Mouse (Mus musculus): Measurements from ENCODE around the gene Zfyve16. TPM values are rescaled to one million over a fixed set of nuclear protein-coding genes. Genes with fewer than 3 reads are reported as not detected.

Zfyve16 gene
- 10 to 100 TPM; 10.3 to 10.6 TPM for total RNA-seq (2021)
- long read RNA-seq, experiment 1, full-length matches to known transcripts: 3 of 3 reads
- long read RNA-seq, experiment 1, partial matches to known transcripts: 0 of 3 reads
- long read RNA-seq, experiment 1, other reads (novel, unspliced or antisense): 0 of 3 reads
- long read RNA-seq, experiment 2, full-length matches to known transcripts: 6 of 9 reads
- long read RNA-seq, experiment 2, partial matches to known transcripts: 0 of 9 reads
- long read RNA-seq, experiment 2, other reads (novel, unspliced or antisense): 3 of 9 reads

- intact Hi-C loops (cut with DNase I; ENCODE audit: low total_unique reads): no loop called here
- DNase-seq: peak; percentile 98
Measured at GRCm38 (mm10) chr13:92530721-92531211, at the start of gene Zfyve16. TSS of gene Zfyve16 (minus strand) at chr13:92530868.

GRCm38 (mm10) chr13:92578210-92578609, 47.5 kb upstream of the Zfyve16 start:
- intact Hi-C loops (cut with DNase I; ENCODE audit: low total_unique reads): no loop called here
- DNase-seq: no peak

- intact Hi-C loops (cut with DNase I; ENCODE audit: low total_unique reads): no loop called here
- DNase-seq: no peak
Measured at GRCm38 (mm10) chr13:92576688-92577087, 46.0 kb upstream of the Zfyve16 start.

GRCm38 (mm10) chr13:92576072-92576471, 45.4 kb upstream of the Zfyve16 start, which contains the start of gene Spz1:
TSS of gene Spz1 (minus strand) at chr13:92576172.
- intact Hi-C loops (cut with DNase I; ENCODE audit: low total_unique reads): no loop called here

GRCm38 (mm10) chr13:92559429-92559828, 28.8 kb upstream of the Zfyve16 start:
- no peak for DNase-seq
- intact Hi-C loops (cut with DNase I; ENCODE audit: low total_unique reads): no loop called here

More at GRCm38 (mm10) chr13:92576072-92576471, 45.4 kb upstream of the Zfyve16 start, which contains the start of gene Spz1:
- no peak for DNase-seq

- intact Hi-C loops (cut with DNase I; ENCODE audit: low total_unique reads): no loop called here
- no peak for DNase-seq
Measured at GRCm38 (mm10) chr13:92557229-92557628, 26.6 kb upstream of the Zfyve16 start.

- intact Hi-C loops (cut with DNase I; ENCODE audit: low total_unique reads): no loop called here
- DNase-seq: no peak
Measured at GRCm38 (mm10) chr13:92556458-92557126, 25.9 kb upstream of the Zfyve16 start.

GRCm38 (mm10) chr13:92547093-92547492, 16.4 kb upstream of the Zfyve16 start:
- intact Hi-C loops (cut with DNase I; ENCODE audit: low total_unique reads): no loop called here
- no peak for DNase-seq

- no peak for DNase-seq
- intact Hi-C loops (cut with DNase I; ENCODE audit: low total_unique reads): no loop called here
Measured at GRCm38 (mm10) chr13:92540997-92541396, 10.3 kb upstream of the Zfyve16 start.

GRCm38 (mm10) chr13:92539126-92539525, 8.5 kb upstream of the Zfyve16 start:
- intact Hi-C loops (cut with DNase I; ENCODE audit: low total_unique reads): no loop called here
- DNase-seq: no peak

GRCm38 (mm10) chr13:92533801-92534200, 3.1 kb upstream of the Zfyve16 start:
- no peak for DNase-seq
- intact Hi-C loops (cut with DNase I; ENCODE audit: low total_unique reads): no loop called here

- DNase-seq: no peak
- intact Hi-C loops (cut with DNase I; ENCODE audit: low total_unique reads): no loop called here
Measured at GRCm38 (mm10) chr13:92532216-92532615, 1.5 kb upstream of the Zfyve16 start.

- intact Hi-C loops (cut with DNase I; ENCODE audit: low total_unique reads): no loop called here
Measured at GRCm38 (mm10) chr13:92531237-92531636, 569 bp upstream of the Zfyve16 start.

GRCm38 (mm10) chr13:92529828-92530720, 594 bp downstream of the Zfyve16 start:
- DNase-seq: no peak
- intact Hi-C loops (cut with DNase I; ENCODE audit: low total_unique reads): no loop called here

More at GRCm38 (mm10) chr13:92531237-92531636, 569 bp upstream of the Zfyve16 start:
- no peak for DNase-seq

GRCm38 (mm10) chr13:92523178-92523813, 7.4 kb downstream of the Zfyve16 start:
- no peak for DNase-seq
- intact Hi-C loops (cut with DNase I; ENCODE audit: low total_unique reads): no loop called here

- intact Hi-C loops (cut with DNase I; ENCODE audit: low total_unique reads): no loop called here
- DNase-seq: no peak
Measured at GRCm38 (mm10) chr13:92504871-92505270, 25.8 kb downstream of the Zfyve16 start.

GRCm38 (mm10) chr13:92491923-92492322, 38.7 kb downstream of the Zfyve16 start:
- intact Hi-C loops (cut with DNase I; ENCODE audit: low total_unique reads): no loop called here
- DNase-seq: no peak

- intact Hi-C loops (cut with DNase I; ENCODE audit: low total_unique reads): no loop called here
- peak; percentile 18 for DNase-seq
Measured at GRCm38 (mm10) chr13:92490817-92491216, 39.9 kb downstream of the Zfyve16 start.

- intact Hi-C loops (cut with DNase I; ENCODE audit: low total_unique reads): no loop called here
- peak; percentile 87 for DNase-seq
Measured at GRCm38 (mm10) chr13:92483852-92484463, 46.7 kb downstream of the Zfyve16 start, which contains the start of gene Fam151b. TSS of gene Fam151b (minus strand) at chr13:92484015.
